Mouse (Mus musculus): ENCODE results near the gene Rgs6.

Gene Rgs6

DNA sequence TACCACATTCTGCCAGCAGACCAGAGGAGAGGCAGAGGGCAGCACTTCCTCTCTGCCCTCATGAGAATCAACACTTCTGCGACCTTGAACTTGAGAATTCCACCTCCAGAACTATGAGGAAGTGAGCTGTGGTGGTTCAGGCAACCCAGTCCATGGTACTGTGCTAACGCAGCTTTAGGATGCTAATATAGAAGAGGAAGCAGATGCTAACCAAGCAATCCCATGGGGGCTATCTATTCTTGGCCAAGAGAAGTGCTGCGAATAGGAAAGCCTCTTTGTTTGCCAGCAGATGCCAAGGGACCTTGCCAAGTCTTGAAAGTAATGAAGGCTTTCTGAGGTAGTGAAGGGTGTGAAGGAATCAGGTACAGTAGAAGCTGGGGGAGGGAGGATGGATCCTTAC, 451.8 kb downstream of the Rgs6 start:
- POLR2A ChIA-PET: no interaction called here
- CTCF ChIA-PET: no interaction called here

DNA sequence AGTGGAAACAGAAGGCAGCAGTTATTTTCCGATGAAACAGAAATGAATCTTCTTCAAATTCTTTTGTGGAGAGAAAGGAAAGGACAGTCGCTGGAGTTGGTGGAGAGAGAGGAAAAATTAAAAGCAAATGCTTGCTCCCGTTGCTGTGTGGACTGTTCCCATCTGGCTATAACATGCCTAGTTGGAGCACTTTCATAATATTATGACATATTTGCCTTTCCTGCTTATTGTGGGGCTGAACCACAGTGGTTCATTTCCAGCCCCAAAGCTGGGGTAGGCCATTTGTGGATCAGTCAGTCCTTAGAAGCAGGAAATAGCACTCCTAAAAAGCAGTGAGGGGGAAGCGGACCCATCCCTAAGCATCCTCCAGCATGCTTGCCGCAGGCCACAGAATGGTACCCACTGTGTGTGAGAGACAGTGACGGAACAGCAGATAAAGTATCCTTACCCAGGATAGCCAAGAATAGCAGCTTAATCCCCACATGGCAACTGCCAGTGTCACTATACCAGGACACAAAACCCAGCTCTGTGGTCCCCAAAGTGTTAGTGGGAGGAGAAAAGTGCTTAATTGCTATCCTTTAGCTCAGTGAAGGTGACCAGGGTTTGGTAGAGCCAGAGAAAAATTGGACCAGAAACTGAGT, 456.0 kb downstream of the Rgs6 start:
- ChIA-PET CTCF (no interaction called here), POLR2A (interaction anchor here in 1 of 4 experiments (0.6 kb wide), 1 partner anchor 10 kb away, joined by 3 read pairs; no protein-coding TSS in a partner anchor)

DNA sequence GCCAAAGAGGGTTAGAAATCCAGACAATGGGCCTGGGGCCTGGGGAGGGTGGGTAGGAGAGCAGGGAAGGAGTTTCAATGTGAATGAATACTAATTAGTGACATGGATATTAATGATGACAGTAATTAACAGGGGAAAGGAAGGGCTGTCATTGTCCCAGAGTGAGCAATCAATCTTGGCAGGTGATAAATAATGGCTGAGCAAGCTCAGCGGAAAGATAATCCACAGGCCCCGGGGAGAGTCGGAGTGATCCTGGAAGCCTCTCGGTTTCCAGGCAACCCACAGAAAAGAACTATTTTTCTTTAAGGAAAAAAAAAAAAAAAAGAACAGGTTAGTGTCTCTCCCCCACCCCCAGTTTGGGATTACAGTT, 456.5 kb downstream of the Rgs6 start:
- POLR2A ChIA-PET: interaction anchor here in 1 of 4 experiments (0.6 kb wide), 1 partner anchor 10 kb away, joined by 3 read pairs; no protein-coding TSS in a partner anchor
- CTCF ChIA-PET: interaction anchor here in 1 of 4 experiments (0.6 kb wide), 1 partner anchor 1071 kb away, joined by 3 read pairs; no protein-coding TSS in a partner anchor

DNA sequence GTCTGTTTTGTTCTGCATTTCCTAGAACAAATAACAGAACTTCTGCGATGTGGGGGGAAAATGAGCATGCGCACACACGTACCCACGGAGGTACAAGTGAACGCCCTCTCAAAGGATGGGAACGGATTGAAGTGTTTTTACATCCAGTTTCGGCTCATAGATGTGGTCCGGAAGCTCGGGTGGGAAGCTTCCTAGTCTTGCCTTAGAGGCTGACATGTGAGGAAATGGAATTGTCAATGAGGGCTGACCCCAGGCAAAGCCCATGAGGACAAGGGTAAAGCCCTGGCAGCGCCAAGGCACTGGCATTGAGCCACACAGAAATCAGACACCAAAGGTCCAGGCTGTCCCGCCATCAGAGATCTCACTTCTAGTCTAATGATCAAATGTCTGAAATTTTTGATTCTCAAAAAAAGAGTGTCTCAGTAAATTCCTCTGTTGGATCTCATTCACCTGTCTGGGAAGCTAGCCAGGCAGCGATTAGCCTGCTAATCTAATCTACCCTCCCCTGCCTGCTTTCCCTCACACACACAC, 457.0 kb downstream of the Rgs6 start:
- POLR2A ChIA-PET: no interaction called here

DNA sequence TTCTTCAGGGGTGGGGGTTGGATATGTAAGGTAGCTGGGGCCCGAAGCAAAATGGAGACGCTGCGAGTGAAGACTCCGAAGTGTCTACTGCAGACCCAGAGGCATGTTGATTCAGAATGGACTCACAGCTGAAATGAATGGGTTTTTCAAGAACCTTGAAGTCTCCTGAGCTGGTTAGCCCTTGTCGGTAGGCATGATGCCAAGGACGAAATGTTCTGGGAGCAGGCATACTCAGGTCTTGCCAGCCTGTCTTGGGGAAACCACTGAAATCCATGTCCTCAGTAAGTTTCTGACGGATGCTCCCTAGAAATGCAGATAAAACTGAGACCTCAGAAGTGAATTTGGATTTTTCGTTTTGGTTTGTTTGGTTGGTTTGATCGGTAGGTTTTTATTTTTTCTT, 458.6 kb downstream of the Rgs6 start:
- CTCF ChIA-PET: interaction anchor here in 1 of 4 experiments (0.6 kb wide), 1 partner anchor 677 kb away, joined by 3 read pairs; no protein-coding TSS in a partner anchor
- POLR2A ChIA-PET: no interaction called here

More for the DNA sequence above, 457.0 kb downstream of the Rgs6 start:
- CTCF ChIA-PET: interaction anchor here in 1 of 4 experiments (0.6 kb wide), 1 partner anchor 1072 kb away, joined by 3 read pairs; no protein-coding TSS in a partner anchor

DNA sequence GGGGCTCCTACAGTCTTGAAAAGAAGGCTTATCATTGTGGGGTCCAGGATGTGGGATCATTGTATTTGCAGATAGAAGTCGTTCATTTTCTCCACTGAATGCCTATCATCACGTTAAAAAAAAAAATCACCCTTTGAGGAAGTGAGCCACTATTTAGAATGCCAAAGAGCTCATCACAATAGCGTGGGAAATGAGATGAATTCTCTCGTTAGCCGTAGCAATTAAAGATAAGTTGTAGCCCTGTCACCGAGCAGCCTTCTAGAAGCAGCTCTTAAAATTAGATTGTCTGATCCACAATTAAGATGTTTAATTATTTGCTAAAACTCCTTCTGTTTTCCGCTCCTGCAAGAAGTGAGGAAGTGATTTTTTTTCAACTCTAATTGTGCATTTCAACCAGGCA, 459.6 kb downstream of the Rgs6 start:
- POLR2A ChIA-PET: no interaction called here

DNA sequence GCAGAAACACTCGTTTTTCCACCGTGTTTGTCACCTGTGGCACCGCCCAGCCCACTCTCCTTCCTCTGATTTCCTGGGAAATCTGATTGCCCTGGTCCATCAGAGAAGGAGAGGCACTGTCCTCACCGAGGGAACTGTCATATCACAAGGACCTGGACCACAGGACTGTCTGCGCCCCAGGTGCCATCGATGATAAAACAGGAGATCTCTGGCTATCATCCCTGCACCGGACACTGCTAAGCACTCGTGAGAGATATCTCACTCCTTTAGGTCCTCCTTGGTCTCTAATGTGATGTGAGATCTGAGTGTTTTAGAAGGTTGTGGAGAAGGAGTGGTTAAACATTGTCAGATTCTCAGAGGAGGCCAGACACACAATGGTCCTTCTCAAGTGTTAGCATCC, 462.4 kb downstream of the Rgs6 start:
- ChIA-PET CTCF (no interaction called here), POLR2A (no interaction called here)

More for the DNA sequence above, 459.6 kb downstream of the Rgs6 start:
- CTCF ChIA-PET: interaction anchor here in 1 of 4 experiments (0.7 kb wide), 1 partner anchor 836 kb away, joined by 6 read pairs; no protein-coding TSS in a partner anchor

DNA sequence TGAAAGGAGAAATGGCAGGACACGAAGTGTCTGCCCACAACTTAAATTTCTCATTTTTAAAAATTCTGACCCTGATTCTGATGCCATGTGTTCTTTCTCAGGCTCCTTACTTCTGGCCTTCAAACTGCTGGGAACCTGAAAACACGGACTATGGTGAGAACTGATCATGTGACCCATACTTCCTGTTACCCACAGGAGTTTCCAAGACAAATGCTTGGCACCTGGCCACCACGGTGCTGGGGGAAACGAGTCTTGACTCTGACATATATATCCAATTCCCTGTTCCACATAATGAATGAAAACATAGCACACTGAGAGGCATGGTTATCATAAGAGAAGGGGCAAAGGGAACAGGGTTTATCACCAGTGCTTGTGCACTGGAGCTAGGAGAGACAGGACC, 464.3 kb downstream of the Rgs6 start:
- ChIA-PET POLR2A (interaction anchor here in 1 of 4 experiments (0.6 kb wide), 1 partner anchor 451 kb away, joined by 3 read pairs; no protein-coding TSS in a partner anchor), CTCF (no interaction called here)

DNA sequence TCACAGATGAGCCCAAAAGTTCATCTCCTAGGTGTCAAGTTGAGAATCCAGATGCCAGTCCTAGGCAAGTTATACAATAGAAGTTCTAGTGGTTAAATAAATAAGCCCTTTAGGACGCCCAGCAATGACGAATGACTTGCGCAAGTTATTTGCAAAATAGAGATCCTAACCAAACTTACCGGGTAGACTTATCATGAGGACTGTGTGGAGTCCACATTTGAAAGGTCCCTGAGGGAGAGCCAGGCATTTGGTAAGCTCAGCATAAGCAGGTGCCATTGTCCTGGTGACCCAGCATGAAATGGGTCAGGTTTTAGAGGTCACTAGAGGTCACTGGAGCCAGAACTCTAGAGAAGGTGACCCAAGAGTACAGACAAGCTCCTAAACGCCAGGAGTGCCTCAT, 467.6 kb downstream of the Rgs6 start:
- CTCF ChIA-PET: interaction anchor here in 2 of 4 experiments (0.5 to 1.4 kb wide), 5 partner anchors 59 to 430 kb away, joined by 3 to 7 read pairs (median 3); no protein-coding TSS in a partner anchor
- POLR2A ChIA-PET: no interaction called here

DNA sequence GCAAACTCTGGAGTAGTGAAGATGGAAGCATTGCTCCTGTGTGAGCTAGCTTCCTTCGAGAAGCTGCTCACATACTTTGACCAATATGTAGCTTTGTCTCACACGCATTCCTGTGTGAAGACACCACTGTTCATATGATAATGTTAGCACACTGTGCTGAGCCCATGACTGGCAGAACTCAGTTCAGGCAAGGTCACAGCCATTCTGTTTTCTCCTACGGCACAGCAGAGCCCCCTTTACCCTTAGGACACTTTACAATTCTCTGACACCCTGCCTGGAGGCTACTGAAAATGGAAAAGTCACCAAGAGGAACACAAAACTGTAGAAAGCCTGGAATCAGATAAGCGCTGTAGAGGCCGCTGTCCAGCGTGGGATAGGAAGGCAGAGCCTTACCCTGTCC, 478.3 kb downstream of the Rgs6 start:
- POLR2A ChIA-PET: interaction anchor here in 1 of 4 experiments (1.0 kb wide), 1 partner anchor 59 kb away, joined by 3 read pairs; no protein-coding TSS in a partner anchor
- CTCF ChIA-PET: no interaction called here

DNA sequence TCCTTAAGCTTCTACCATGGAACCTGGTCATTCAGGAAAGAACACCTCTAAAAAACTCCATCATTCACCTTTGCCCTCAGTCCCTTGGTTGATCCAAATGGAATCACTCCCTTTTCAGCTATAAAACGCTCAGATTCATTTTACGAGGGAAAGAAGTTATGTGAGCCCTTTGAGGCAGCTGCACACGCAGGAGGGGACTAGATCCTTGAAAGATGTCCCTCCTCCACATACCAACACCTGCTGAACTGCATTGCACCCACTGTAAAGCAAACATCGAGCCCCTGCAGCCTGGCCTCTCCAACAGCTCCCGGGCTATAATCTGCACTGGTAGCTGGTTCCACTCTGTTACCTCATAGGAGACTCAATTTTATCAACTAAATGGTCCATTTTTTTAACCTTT, 482.8 kb downstream of the Rgs6 start:
- POLR2A ChIA-PET: no interaction called here

DNA sequence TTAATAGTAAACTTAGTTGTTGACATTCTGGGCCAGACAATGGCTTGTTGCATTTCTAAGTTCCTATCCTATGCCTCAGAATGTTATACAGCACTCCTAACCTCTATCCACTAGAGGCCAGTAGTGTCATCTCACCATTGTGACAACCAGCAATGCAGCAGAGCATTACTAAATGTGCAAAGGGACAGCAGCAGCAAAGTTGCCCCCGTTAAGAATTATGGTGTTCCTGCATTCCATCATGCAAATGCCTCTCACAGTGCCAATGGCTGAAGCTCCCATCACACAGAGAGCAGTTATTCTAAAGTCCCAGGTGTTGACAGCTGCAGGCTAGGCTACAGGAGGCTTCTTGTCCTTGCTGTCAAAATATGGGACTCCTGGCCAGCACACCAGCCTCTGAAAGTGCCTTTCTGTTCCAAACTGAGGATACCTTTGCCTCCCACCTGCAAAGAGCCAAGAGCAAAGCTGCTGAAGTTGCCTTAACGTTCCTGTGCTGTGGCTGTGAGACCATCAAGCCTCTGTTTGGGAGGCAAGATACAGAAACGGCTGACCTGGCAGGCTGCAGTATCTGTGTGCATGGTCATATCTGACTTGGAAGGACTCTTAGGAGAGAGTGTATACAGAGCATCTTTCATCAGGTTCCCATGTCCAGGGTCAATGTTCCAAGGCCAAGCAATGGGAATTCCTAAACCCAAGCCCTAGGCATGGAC, 484.2 kb downstream of the Rgs6 start:
- ChIA-PET CTCF (interaction anchor here in 3 of 4 experiments (0.6 to 1.5 kb wide), 3 partner anchors 15 to 248 kb away, joined by 3 read pairs; no protein-coding TSS in a partner anchor), POLR2A (interaction anchor here in 1 of 4 experiments (1.0 kb wide), 1 partner anchor 415 kb away, joined by 3 read pairs; the partner anchor contains the start of gene Dpf3)

More for the DNA sequence above, 482.8 kb downstream of the Rgs6 start:
- CTCF ChIA-PET: no interaction called here

DNA sequence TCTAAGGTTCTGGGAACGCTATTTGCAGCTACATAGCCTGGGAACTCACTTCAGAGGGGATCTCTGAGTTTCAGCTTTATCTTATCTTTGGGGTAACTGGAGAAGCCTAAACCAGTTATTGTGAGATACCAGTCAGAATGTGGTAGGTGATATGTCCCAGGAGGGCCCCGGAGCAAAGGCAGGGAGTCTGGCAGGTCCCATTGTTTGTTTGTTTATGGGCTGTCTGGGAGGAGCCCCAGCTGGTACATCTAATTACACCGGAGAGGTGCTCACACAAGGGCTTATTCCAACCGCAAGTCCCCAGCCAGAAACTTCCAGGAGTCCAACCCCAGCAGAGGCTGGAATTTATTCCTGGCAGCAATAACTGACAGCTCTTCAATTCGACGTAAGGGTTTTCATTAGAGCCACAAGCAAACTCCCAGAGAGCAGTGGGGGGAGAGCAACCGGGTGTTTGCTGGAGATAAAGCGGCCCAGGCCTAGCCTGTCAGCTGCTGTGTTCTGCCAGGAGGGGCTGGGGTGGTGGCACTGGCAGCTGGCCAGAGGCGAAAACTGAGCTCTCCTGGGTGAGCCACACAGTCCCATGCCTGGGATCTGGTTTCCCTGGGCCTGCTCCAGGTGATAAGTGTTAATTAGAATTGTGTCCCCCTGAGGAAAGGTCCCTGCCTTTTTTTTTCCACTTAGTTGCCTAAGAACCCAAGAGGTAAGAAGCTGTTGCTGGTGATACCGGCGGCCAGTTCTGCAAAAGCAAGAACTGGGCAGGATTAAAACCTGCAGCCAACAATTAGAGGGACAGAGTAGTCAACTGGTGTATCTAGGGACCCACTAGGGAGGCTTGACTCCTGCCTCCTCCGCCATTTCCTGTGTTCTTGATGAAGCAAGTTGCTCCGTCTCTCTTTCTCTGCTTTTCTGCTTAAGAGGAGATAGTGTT, 485.1 kb downstream of the Rgs6 start:
- ChIA-PET POLR2A (interaction anchor here in 3 of 4 experiments (0.6 to 1.0 kb wide), 3 partner anchors 65 to 414 kb away, joined by 3 read pairs; partner anchors contain the start of gene Dpf3 (in 1 of the 3)), CTCF (interaction anchor here in 2 of 4 experiments (1.2 to 1.5 kb wide), 2 partner anchors 55 to 247 kb away, joined by 3 read pairs; no protein-coding TSS in a partner anchor)

DNA sequence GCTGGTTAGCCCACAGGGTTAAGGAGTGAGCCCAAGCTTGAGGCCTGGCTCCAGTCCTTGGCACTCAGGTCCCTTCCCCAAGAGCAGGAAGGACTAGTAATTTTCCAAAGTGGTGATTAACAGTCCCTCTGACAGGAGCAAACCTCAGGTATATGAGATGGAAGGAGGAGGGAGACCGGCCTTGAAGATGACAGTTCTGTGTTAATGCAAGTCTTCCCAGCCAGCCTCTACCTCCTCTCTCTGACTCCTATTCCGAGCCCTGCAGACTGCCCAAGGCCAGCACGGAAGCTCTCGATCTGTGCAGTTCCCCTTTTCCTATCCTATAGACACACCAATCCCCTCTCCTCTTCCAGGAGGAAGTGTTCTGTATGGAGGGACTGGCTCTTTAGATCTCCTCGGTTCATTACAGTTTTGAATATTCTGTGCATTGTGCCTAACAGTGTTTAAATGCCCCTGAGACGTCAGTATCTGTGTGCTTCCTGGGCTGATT, 485.8 kb downstream of the Rgs6 start:
- ChIA-PET CTCF (interaction anchor here in 1 of 4 experiments (1.5 kb wide), 1 partner anchor 56 kb away, joined by 3 read pairs; no protein-coding TSS in a partner anchor), POLR2A (interaction anchor here in 1 of 4 experiments (0.6 kb wide), 1 partner anchor 108 kb away, joined by 3 read pairs; no protein-coding TSS in a partner anchor)

DNA sequence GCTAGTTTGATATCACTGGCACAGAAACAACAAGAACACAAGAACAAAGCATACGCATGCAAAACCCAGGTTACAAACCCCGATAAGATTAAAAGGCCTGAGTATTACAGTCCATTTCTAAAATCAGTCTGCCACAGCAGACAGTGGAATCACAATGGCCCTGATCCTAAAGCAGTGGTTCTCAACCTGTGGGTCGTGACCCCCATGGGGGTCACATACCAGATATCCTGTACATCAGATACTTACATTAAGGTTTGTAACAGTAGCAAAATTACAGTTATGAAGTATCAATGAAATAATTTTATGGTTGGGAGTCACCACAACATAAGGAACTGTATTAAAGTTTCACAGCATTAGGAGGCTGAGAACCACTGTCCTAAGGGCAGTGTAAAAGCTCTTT, 488.1 kb downstream of the Rgs6 start:
- POLR2A ChIA-PET: interaction anchor here in 1 of 4 experiments (0.6 kb wide), 1 partner anchor 420 kb away, joined by 4 read pairs; no protein-coding TSS in a partner anchor

DNA sequence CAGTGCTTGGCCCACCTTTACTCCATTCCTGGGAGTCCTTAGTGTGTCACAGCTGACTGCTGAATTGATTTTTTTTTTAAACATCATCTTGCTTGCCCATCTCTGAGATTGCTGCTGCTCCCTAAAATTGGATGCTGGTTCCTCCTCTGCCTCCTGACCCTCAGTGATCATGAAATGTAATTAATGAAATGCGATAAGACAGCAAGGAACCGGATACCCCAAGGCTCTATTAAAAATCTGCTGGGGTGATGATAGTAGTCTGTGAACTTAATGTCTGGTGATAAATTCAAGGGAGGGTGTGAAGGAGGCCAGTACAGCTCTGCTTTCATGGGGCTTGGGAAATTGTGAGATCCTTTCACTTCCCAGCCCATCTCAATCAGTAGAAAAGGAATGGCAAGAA, 489.4 kb downstream of the Rgs6 start:
- ChIA-PET CTCF (no interaction called here), POLR2A (no interaction called here)

More for the DNA sequence above, 488.1 kb downstream of the Rgs6 start:
- CTCF ChIA-PET: no interaction called here

DNA sequence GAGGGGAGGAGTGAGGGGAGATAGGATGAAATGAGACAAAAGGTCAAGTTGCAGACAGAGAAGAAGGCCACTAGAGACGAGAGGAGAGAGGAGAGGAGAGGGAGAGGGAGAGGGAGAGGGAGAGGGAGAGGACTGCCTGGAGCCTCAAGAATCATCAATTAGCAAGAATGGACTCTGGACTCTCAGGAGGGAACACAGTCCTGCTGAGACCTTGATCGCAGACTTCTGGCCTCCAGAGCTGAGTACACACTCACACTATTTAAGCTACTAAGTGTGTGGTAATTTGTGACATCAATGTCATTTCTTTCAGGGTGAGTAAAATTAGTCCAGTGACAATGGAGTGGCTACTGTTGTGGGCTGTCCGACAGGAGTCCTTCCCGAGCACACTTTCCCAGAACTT, 495.3 kb downstream of the Rgs6 start:
- ChIA-PET POLR2A (no interaction called here), CTCF (no interaction called here)

DNA sequence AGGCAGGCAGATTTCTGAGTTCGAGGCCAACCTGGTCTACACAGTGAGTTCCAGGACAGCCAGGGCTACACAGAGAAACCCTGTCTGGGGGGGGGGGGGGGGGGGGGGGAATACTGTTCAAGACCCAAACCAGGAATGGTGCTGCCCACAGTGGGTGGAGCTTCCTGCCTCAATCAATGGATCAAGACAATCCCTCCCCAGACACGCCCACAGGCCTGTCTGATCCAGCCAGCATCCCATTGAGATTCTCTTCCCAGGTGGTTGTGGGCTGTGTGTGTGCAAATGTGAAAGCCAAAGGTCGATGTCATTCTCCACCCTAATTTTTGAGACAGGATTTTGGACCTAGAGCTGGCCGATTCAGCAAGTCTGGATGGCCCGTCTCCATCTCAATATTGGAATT, 496.5 kb downstream of the Rgs6 start:
- ChIA-PET POLR2A (interaction anchor here in 3 of 4 experiments (0.6 to 1.5 kb wide), 8 partner anchors 219 to 1268 kb away, joined by 3 to 5 read pairs (median 3); no protein-coding TSS in a partner anchor), CTCF (interaction anchor here in 2 of 4 experiments (0.5 to 1.2 kb wide), 2 partner anchors 15 to 30 kb away, joined by 3 to 5 read pairs; no protein-coding TSS in a partner anchor)
